Mouse (Mus musculus) bone marrow macrophage, adult 2 months (primary cell): ENCODE measurements around the gene Cox4i1.

Experiments
- CTCF ChIP-seq: IDR thresholded peaks from 2 replicates; pipeline ENCODE4 v1.5.1; 2012; ENCODE audit warnings: low read depth, mild to moderate bottlenecking, low read length, moderate library complexity
- POLR2A ChIP-seq: IDR thresholded peaks from 2 replicates; pipeline ENCODE4 v1.6.1; 2012; ENCODE audit warnings: mild to moderate bottlenecking, low read depth, low read length, borderline replicate concordance

DNA sequence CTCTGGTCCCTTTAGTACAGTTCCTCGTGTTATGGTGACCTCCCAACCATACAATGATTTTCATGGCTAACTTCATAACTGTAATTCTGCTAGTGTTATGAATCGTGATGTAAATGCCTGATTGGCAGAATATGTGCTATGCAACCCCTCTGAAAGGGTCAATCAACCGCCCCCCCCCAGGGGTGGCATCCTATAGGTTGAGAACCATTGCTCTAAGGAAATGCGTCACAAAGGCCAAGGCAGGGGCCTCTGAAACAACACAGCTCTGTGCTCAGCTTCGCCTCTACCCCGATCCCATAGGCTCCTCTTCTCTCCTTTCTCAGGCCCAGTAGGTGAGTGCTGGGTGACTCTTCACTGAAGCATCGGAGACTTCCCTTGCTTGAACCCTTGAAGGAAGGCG is 17.6 kb downstream of the Cox4i1 start:
- TF ChIP-seq CTCF (no peak), POLR2A (peak; percentile 78; the same call in 1 of the 2 replicates)
